Comparison of ENCODE assay signal across 9 mouse cellular contexts in the genomic region with DNA sequence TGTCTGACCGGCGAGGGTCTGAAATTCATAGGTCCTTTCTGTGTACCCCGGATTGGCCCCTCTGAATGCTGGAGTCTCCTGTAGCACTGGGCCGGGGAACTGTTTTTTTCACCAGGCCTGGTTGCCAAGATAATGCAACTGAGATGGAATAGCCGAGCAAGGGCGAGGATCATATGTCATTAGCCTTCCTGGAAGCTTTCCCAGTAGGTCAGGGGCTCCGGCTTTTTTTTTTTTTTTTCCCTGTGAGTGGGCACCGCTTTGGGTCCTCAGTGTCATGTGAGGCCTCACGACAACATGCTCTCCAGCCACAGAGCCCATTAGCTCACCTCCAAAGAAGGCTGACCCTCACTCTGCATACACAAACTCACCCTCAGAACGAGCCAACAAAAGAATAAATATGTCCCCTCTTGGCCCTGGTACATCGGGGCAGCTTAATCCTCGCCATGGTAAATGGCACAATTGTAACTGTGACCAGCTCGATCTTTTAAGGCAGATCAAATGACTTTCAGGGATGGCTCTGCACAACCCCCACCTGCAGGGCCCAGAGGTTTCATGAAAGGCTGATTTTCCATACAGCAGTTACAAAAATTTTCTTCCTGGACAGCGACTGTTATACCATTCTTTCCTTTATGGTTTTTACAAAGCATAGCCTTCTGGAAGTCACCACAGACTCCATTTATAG. TPM values are rescaled to one million over a fixed set of nuclear protein-coding genes. Genes with fewer than 3 reads are reported as not detected.
A peak's percentile ranks its signal among the peaks of the same experiment; 100 is the strongest.
DNase-seq lines count a peak whose midpoint lies in the region; ATAC-seq lines count a peak whose summit lies in the region.
"Had no signal": no experiment of that assay in that cellular context is flagged by ENCODE, and none has a peak within 500 bp of the region (broad histone marks: within the 10 kb centered on the region; RNA-seq: fewer than 3 reads in every experiment).

No protein-coding gene starts in this region.

- intact Hi-C loops in left cerebral cortex, postnatal 14 days (cut with DNase I): no loop called here

- H3K27me3 ChIP-seq in limb, embryonic 11.5 days (ENCODE audit: control insufficient read depth, insufficient read depth, low read length): no peaks in the 10 kb centered on the region
- H3K27me3 ChIP-seq in limb, embryonic 10.5 days (ENCODE audit: low read depth, poor library complexity, severe bottlenecking): no peaks in the 10 kb centered on the region
- no peaks in the 10 kb centered on the region for H3K27me3 ChIP-seq in embryonic facial prominence, embryonic 10.5 days (replicated peaks; ENCODE audit: low read depth, poor library complexity, severe bottlenecking)
- no peaks in the 10 kb centered on the region for H3K27me3 ChIP-seq in heart, embryonic 16.5 days (ENCODE audit: control insufficient read depth, insufficient read depth, low read length)
- 0 out of 2 replicates have a peak, but pooled peaks cover 2% of the 10 kb centered on the region for H3K27me3 ChIP-seq in midbrain, embryonic 14.5 days (ENCODE audit: control insufficient read depth, insufficient read depth, low read length)

- no peak overlapping the region for H3K4me3 ChIP-seq in limb, embryonic 11.5 days (ENCODE audit: low read depth, low read length)
- no peak overlapping the region for H3K4me3 ChIP-seq in limb, embryonic 10.5 days
- H3K4me3 ChIP-seq in embryonic facial prominence, embryonic 10.5 days: no peak overlapping the region
- H3K4me3 ChIP-seq in heart, embryonic 16.5 days (ENCODE audit: low read length): no peak overlapping the region
- no peak overlapping the region for H3K4me3 ChIP-seq in midbrain, embryonic 14.5 days (replicated peaks; ENCODE audit: low read depth, low read length)

- 0 out of 2 replicates have a peak, but pooled peaks cover 2% of the 10 kb centered on the region for H3K4me1 ChIP-seq in limb, embryonic 11.5 days (ENCODE audit: control insufficient read depth, insufficient read depth, low read length)
- H3K4me1 ChIP-seq in limb, embryonic 10.5 days: peaks cover 16% of the 10 kb centered on the region
- peaks cover 41% of the 10 kb centered on the region for H3K4me1 ChIP-seq in embryonic facial prominence, embryonic 10.5 days
- peaks cover 11% of the 10 kb centered on the region for H3K4me1 ChIP-seq in heart, embryonic 16.5 days (ENCODE audit: control insufficient read depth, insufficient read depth, low read length)
- H3K4me1 ChIP-seq in midbrain, embryonic 14.5 days (ENCODE audit: control insufficient read depth, insufficient read depth, low read length): peaks cover 45% of the 10 kb centered on the region

- no peak overlapping the region for H3K9ac ChIP-seq in limb, embryonic 11.5 days (ENCODE audit: low read length)
- peak overlapping the region; percentile 41; the same call in 1 of the 2 replicates for H3K9ac ChIP-seq in heart, embryonic 16.5 days (ENCODE audit: low read length)
- no peak overlapping the region for H3K9ac ChIP-seq in midbrain, embryonic 14.5 days (replicated peaks; ENCODE audit: low read length)

- H3K27ac ChIP-seq in limb, embryonic 11.5 days (replicated peaks; ENCODE audit: low read depth, low read length): no peak overlapping the region
- no peak overlapping the region for H3K27ac ChIP-seq in limb, embryonic 10.5 days
- peak overlapping the region; percentile 26 for H3K27ac ChIP-seq in embryonic facial prominence, embryonic 10.5 days (replicated peaks)
- H3K27ac ChIP-seq in heart, embryonic 16.5 days (ENCODE audit: low read length): peak overlapping the region; percentile 97
- peak overlapping the region; percentile 60 for H3K27ac ChIP-seq in midbrain, embryonic 14.5 days (replicated peaks; ENCODE audit: low read depth, low read length)

- H3K9me3 ChIP-seq in limb, embryonic 11.5 days (ENCODE audit: control insufficient read depth, low read length): no peaks in the 10 kb centered on the region
- H3K9me3 ChIP-seq in limb, embryonic 10.5 days (replicated peaks): no peaks in the 10 kb centered on the region
- H3K9me3 ChIP-seq in embryonic facial prominence, embryonic 10.5 days: no peaks in the 10 kb centered on the region
- H3K9me3 ChIP-seq in heart, embryonic 16.5 days (replicated peaks; ENCODE audit: control insufficient read depth, low read length): no peaks in the 10 kb centered on the region
- H3K9me3 ChIP-seq in midbrain, embryonic 14.5 days (ENCODE audit: control insufficient read depth, low read length): no peaks in the 10 kb centered on the region

- WGBS in limb, embryonic 11.5 days: 74% methylated on average over 14 of the region's 14 CpGs
- 76% methylated on average over 14 of the region's 14 CpGs for WGBS in limb, embryonic 10.5 days
- 56% methylated on average over 14 of the region's 14 CpGs for WGBS in embryonic facial prominence, embryonic 10.5 days
- WGBS in heart, embryonic 16.5 days: 39% methylated on average over 14 of the region's 14 CpGs
- WGBS in midbrain, embryonic 14.5 days: 28% methylated on average over 14 of the region's 14 CpGs

- H3K4me2 ChIP-seq in limb, embryonic 11.5 days (ENCODE audit: low read depth, severe bottlenecking): no peak overlapping the region
- H3K4me2 ChIP-seq in heart, embryonic 16.5 days (ENCODE audit: low read depth, low read length): peak overlapping the region; percentile 31
- H3K4me2 ChIP-seq in midbrain, embryonic 14.5 days (ENCODE audit: low read length): peak overlapping the region; percentile 15

- H3K36me3 ChIP-seq in limb, embryonic 11.5 days (ENCODE audit: control insufficient read depth, insufficient read depth, low read length): no peaks in the 10 kb centered on the region
- no peaks in the 10 kb centered on the region for H3K36me3 ChIP-seq in limb, embryonic 10.5 days
- no peaks in the 10 kb centered on the region for H3K36me3 ChIP-seq in embryonic facial prominence, embryonic 10.5 days (replicated peaks)
- no peaks in the 10 kb centered on the region for H3K36me3 ChIP-seq in heart, embryonic 16.5 days (ENCODE audit: control insufficient read depth, insufficient read depth)
- H3K36me3 ChIP-seq in midbrain, embryonic 14.5 days (ENCODE audit: control insufficient read depth, insufficient read depth, low read length): no peaks in the 10 kb centered on the region

- DNase-seq in limb, embryonic 11.5 days (ENCODE audit: low spot score): no peak
- no peak for DNase-seq in limb, embryonic 10.5 days (ENCODE audit: low spot score)
- peak; percentile 31 for DNase-seq in embryonic facial prominence, embryonic 10.5 days (ENCODE audit: low spot score)
- peak; percentile 59 for DNase-seq in midbrain, embryonic 14.5 days
- DNase-seq in frontal cortex, postnatal 14 days (ENCODE audit: low spot score in 2 of 2): no peak
- no peak for DNase-seq in left cerebral cortex, postnatal 14 days (ENCODE audit: low spot score in 2 of 2)
- no peak for DNase-seq in right cerebral cortex, adult 2 months (ENCODE audit: low spot score in 2 of 2)
- DNase-seq: layer of hippocampus, postnatal 36 days had no signal

- 0 out of 2 replicates have a peak, but pooled peaks have one; percentile 35 for ATAC-seq in limb, embryonic 11.5 days (ENCODE audit: insufficient number of reproducible peaks, low FRiP score, low TSS enrichment, low read depth)
- peak; percentile 34; the same call in 1 of the 2 replicates for ATAC-seq in heart, embryonic 16.5 days (replicated peaks; ENCODE audit: extremely low read depth, insufficient read depth, low FRiP score)
- peak; percentile 32; the same call in 1 of the 2 replicates for ATAC-seq in midbrain, embryonic 14.5 days (ENCODE audit: low FRiP score, low TSS enrichment)

RNA-seq across cellular contexts. Expression of a gene that starts 44.3 kb away (rescaled TPM):
- 43.7 and 44.2 TPM in 2 replicates for polyA plus RNA-seq in limb, embryonic 11.5 days (2014; fragmentation: Nextera tagmentation; extraction: Ambion mirVana)
- 44.7 and 55.9 TPM in 2 replicates for polyA plus RNA-seq in limb, embryonic 10.5 days (2016; fragmentation: Nextera tagmentation; extraction: Ambion mirVana)
- 37.2 and 41.6 TPM in 2 replicates for polyA plus RNA-seq in embryonic facial prominence, embryonic 10.5 days (2016; fragmentation: Nextera tagmentation; extraction: Ambion mirVana)
- 18.0 and 20.7 TPM in 2 replicates for polyA plus RNA-seq in heart, embryonic 16.5 days (2015; fragmentation: Nextera tagmentation; extraction: Ambion mirVana)
- polyA plus RNA-seq in midbrain, embryonic 14.5 days (2014; fragmentation: Nextera tagmentation; extraction: Ambion mirVana): 114 and 125 TPM in 2 replicates
- total RNA-seq in left cerebral cortex, postnatal 14 days (2021): 100 to 1,000 TPM; 130 to 145 TPM

Comparison
In these comparisons a context has a peak if more than half of its experiments do, and no peak if none do; other contexts are left out.
1. DNase-seq: peak in embryonic facial prominence, embryonic 10.5 days (single experiment) and midbrain, embryonic 14.5 days (single experiment); none in limb, embryonic 11.5 days (single experiment), limb, embryonic 10.5 days (single experiment), frontal cortex, postnatal 14 days (0 of 2), left cerebral cortex, postnatal 14 days (0 of 2) and right cerebral cortex, adult 2 months (0 of 2).
2. H3K27ac ChIP-seq: peak in embryonic facial prominence, embryonic 10.5 days (single experiment), heart, embryonic 16.5 days (single experiment) and midbrain, embryonic 14.5 days (single experiment); none in limb, embryonic 11.5 days (single experiment) and limb, embryonic 10.5 days (single experiment).
3. Peak in every context shown above with its lines, with median percentiles within 50 percentile points of each other: ATAC-seq.